Mouse (Mus musculus) small intestine, adult 2 months (tissue): ENCODE measurements around the gene Pvr.
A peak's percentile ranks its signal among the peaks of the same experiment; 100 is the strongest.

Experiments
- CTCF ChIP-seq: fragments of 200-500 bp; IDR thresholded peaks from 2 replicates; pipeline ENCODE4 v1.5.1; 2012; ENCODE audit warnings: low read depth, mild to moderate bottlenecking, control low read depth, inconsistent platforms, low read length, moderate library complexity, mixed read lengths; ENCODE audit not compliant: insufficient replicate concordance, insufficient read length; ENCODE audit errors: extremely low read depth
- POLR2A ChIP-seq: fragments of 200-500 bp; IDR thresholded peaks from 2 replicates; pipeline ENCODE4 v1.6.1; 2012; ENCODE audit warnings: low read depth, mild to moderate bottlenecking, control low read depth, inconsistent platforms, low read length, moderate library complexity

DNA sequence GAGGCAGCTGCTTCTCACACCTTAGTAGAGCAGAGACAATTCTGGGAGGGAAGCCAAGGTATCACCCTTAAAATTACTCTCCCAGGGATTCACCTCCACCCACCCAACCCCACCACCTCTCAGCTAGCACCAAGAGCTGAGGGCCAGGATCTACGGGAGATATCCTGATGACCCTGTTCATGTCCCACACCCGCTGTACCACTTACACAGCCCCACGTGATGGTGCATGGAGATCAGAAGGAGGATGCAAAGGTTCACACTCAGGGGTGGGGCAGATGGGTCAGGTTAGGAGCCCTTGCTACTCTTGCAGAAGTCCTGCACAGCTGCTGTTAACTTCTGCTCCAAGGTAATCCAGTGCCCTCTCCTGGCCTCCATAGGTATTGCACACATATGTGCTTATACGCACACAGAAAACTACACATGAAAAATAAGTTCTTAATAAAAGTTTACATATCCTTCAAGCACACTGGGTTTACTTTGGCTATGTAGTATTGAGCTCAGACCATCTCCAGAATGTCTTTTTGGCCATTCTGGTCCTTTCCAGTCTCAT lies 48.7 kb upstream of the Pvr start:
- TF ChIP-seq POLR2A (no peak), CTCF (peak; percentile 42; the same call in 1 of the 2 replicates)
